Comparison of ENCODE assay signal across 8 mouse cellular contexts in genomic region chr4:21688703-21689200, GRCm38 (mm10). TPM values are rescaled to one million over a fixed set of nuclear protein-coding genes. Genes with fewer than 3 reads are reported as not detected.
DNase-seq lines count a peak whose midpoint lies in the region; ATAC-seq and TF ChIP-seq lines count a peak whose summit lies in the region.

No protein-coding gene starts in this region.

- H3K4me1 ChIP-seq in kidney, embryonic 14.5 days (ENCODE audit: control insufficient read depth, insufficient read depth, low read length) = 0 out of 2 replicates have a peak, but pooled peaks cover 4% of the 10 kb centered on the region
- peaks cover 14% of the 10 kb centered on the region for H3K4me1 ChIP-seq in heart, embryonic 13.5 days
- H3K4me1 ChIP-seq in limb, embryonic 13.5 days = peaks cover 14% of the 10 kb centered on the region
- peaks cover 26% of the 10 kb centered on the region for H3K4me1 ChIP-seq in neural tube, embryonic 15.5 days

- TF ChIP-seq CTCF in brain, embryonic 14.5 days (IDR thresholded peaks at IDR 0.05; ENCODE audit: borderline replicate concordance, extremely low read depth, insufficient read depth, insufficient read length) = no peak

- TF ChIP-seq POLR2A in brain, embryonic 14.5 days (IDR thresholded peaks at IDR 0.05; ENCODE audit: borderline replicate concordance, extremely low read depth, insufficient read depth, insufficient read length, poor library complexity, severe bottlenecking) = 0 out of 2 replicates have a peak, but pooled peaks have one; percentile 11

- H3K27ac ChIP-seq in kidney, embryonic 14.5 days (ENCODE audit: low read depth, low read length) = no peak overlapping the region
- no peak overlapping the region for H3K27ac ChIP-seq in heart, embryonic 13.5 days (replicated peaks)
- no peak overlapping the region for H3K27ac ChIP-seq in limb, embryonic 13.5 days
- peak overlapping the region; percentile 61 for H3K27ac ChIP-seq in neural tube, embryonic 15.5 days (replicated peaks)

- peak; percentile 79 for ATAC-seq in kidney, embryonic 14.5 days (ENCODE audit: low FRiP score, low TSS enrichment)
- no peak for ATAC-seq in heart, embryonic 13.5 days (ENCODE audit: extremely low read depth, insufficient number of reproducible peaks, low FRiP score, low TSS enrichment)
- peak; percentile 58 for ATAC-seq in limb, embryonic 13.5 days (ENCODE audit: low FRiP score, low read depth)
- peak; percentile 34; the same call in 1 of the 2 replicates for ATAC-seq in neural tube, embryonic 15.5 days (ENCODE audit: low FRiP score)

- H3K27me3 ChIP-seq in kidney, embryonic 14.5 days (ENCODE audit: control insufficient read depth, insufficient read depth, low read length) = peaks cover 92% of the 10 kb centered on the region
- peaks cover 99% of the 10 kb centered on the region for H3K27me3 ChIP-seq in heart, embryonic 13.5 days (replicated peaks)
- H3K27me3 ChIP-seq in limb, embryonic 13.5 days = peaks cover 100% of the 10 kb centered on the region
- peaks cover 81% of the 10 kb centered on the region for H3K27me3 ChIP-seq in neural tube, embryonic 15.5 days (replicated peaks)

- peak overlapping the region; percentile 45 for H3K9ac ChIP-seq in kidney, embryonic 14.5 days (ENCODE audit: low read depth, low read length)
- H3K9ac ChIP-seq in heart, embryonic 13.5 days = peak overlapping the region; percentile 74
- peak overlapping the region; percentile 43 for H3K9ac ChIP-seq in limb, embryonic 13.5 days
- peak overlapping the region; percentile 46 for H3K9ac ChIP-seq in neural tube, embryonic 15.5 days (replicated peaks)

- H3K9me3 ChIP-seq in kidney, embryonic 14.5 days (ENCODE audit: control insufficient read depth, low read length) = no peaks in the 10 kb centered on the region
- H3K9me3 ChIP-seq in heart, embryonic 13.5 days = no peaks in the 10 kb centered on the region
- no peaks in the 10 kb centered on the region for H3K9me3 ChIP-seq in limb, embryonic 13.5 days
- 0 out of 2 replicates have a peak, but pooled peaks cover 4% of the 10 kb centered on the region for H3K9me3 ChIP-seq in neural tube, embryonic 15.5 days (replicated peaks)

- no peaks in the 10 kb centered on the region for H3K36me3 ChIP-seq in kidney, embryonic 14.5 days (ENCODE audit: control insufficient read depth, insufficient read depth, low read length)
- no peaks in the 10 kb centered on the region for H3K36me3 ChIP-seq in heart, embryonic 13.5 days
- H3K36me3 ChIP-seq in limb, embryonic 13.5 days = no peaks in the 10 kb centered on the region
- no peaks in the 10 kb centered on the region for H3K36me3 ChIP-seq in neural tube, embryonic 15.5 days

- no peak for DNase-seq in kidney, adult 8-10 months
- DNase-seq in brain, embryonic 14.5 days (ENCODE audit: low read depth) = peak; percentile 77
- DNase-seq in frontal cortex, postnatal 10 days (ENCODE audit: low spot score in 2 of 2) = no peak
- no peak for DNase-seq in layer of hippocampus, adult 9-10 months (ENCODE audit: low spot score)

- H3K4me2 ChIP-seq in kidney, embryonic 14.5 days (replicated peaks; ENCODE audit: low read depth, low read length) = peak overlapping the region; percentile 87
- peak overlapping the region; percentile 90 for H3K4me2 ChIP-seq in heart, embryonic 13.5 days
- H3K4me2 ChIP-seq in limb, embryonic 13.5 days (replicated peaks) = peak overlapping the region; percentile 88
- peak overlapping the region; percentile 89 for H3K4me2 ChIP-seq in neural tube, embryonic 15.5 days

- WGBS in kidney, embryonic 14.5 days = under 1% methylated on average over 51 of the region's 64 CpGs
- under 1% methylated on average over 55 of the region's 64 CpGs for WGBS in heart, embryonic 13.5 days
- 0% methylated on average over 48 of the region's 64 CpGs for WGBS in limb, embryonic 13.5 days
- under 1% methylated on average over 55 of the region's 64 CpGs for WGBS in neural tube, embryonic 15.5 days

- H3K4me3 ChIP-seq in kidney, embryonic 14.5 days (ENCODE audit: low read length) = peak overlapping the region; percentile 47
- peak overlapping the region; percentile 59 for H3K4me3 ChIP-seq in heart, embryonic 13.5 days
- peak overlapping the region; percentile 49 for H3K4me3 ChIP-seq in limb, embryonic 13.5 days
- H3K4me3 ChIP-seq in neural tube, embryonic 15.5 days (replicated peaks) = peak overlapping the region; percentile 46

RNA-seq across cellular contexts. Expression of gene Prdm13, which starts 3.0 kb away (rescaled TPM):
- not detected in 2 replicates for polyA plus RNA-seq in kidney, embryonic 14.5 days (2014; fragmentation: Nextera tagmentation; extraction: Ambion mirVana)
- polyA plus RNA-seq in brain, embryonic 14.5 days (2012; rRNA removed) = 2.1 and 2.4 TPM in 2 replicates
- not detected in 2 replicates for polyA plus RNA-seq in heart, embryonic 13.5 days (2015; fragmentation: Nextera tagmentation; extraction: Ambion mirVana)
- not detected in 2 replicates for polyA plus RNA-seq in limb, embryonic 13.5 days (2015; fragmentation: Nextera tagmentation; extraction: Ambion mirVana)
- 0.18 and 0.24 TPM in 2 replicates for polyA plus RNA-seq in neural tube, embryonic 15.5 days (2015; fragmentation: Nextera tagmentation; extraction: Ambion mirVana)

RNA-seq across cellular contexts. Expression of gene Ccnc, which starts 38.7 kb away (rescaled TPM):
- 48.4 and 48.9 TPM in 2 replicates for polyA plus RNA-seq in kidney, embryonic 14.5 days (2014; fragmentation: Nextera tagmentation; extraction: Ambion mirVana)
- polyA plus RNA-seq in brain, embryonic 14.5 days (2012; rRNA removed) = 27.0 and 28.5 TPM in 2 replicates
- polyA plus RNA-seq in heart, embryonic 13.5 days (2015; fragmentation: Nextera tagmentation; extraction: Ambion mirVana) = 25.7 and 26.7 TPM in 2 replicates
- polyA plus RNA-seq in limb, embryonic 13.5 days (2015; fragmentation: Nextera tagmentation; extraction: Ambion mirVana) = 41.0 and 45.0 TPM in 2 replicates
- polyA plus RNA-seq in neural tube, embryonic 15.5 days (2015; fragmentation: Nextera tagmentation; extraction: Ambion mirVana) = 65.6 and 67.1 TPM in 2 replicates
